Mouse (Mus musculus) liver, embryonic 16.5 days (tissue): ENCODE results near the gene Zfp408. TPM values are rescaled to one million over a fixed set of nuclear protein-coding genes. Genes with fewer than 3 reads are reported as not detected.

Experiments
- ATAC-seq: fragments of 200-750 bp; cut with Nextera tagmentation; 2 replicates; pipeline ENCODE4 v1.8.0; 2017; ENCODE audit warnings: low read depth, mild to moderate bottlenecking, moderate number of reproducible peaks, moderate library complexity
- H3K27ac ChIP-seq: fragments of 300-500 bp; sonication (generic); 2 replicates; pipeline ENCODE4 v1.5.1; 2014; ENCODE audit warnings: mild to moderate bottlenecking, low read length
- H3K27me3 ChIP-seq: fragments of 300-500 bp; sonication (generic); 2 replicates; pipeline ENCODE4 v1.6.1; 2014; ENCODE audit warnings: low read depth, low read length, mixed read lengths; ENCODE audit not compliant: control insufficient read depth, insufficient read depth
- H3K36me3 ChIP-seq: fragments of 300-500 bp; sonication (generic); 2 replicates; pipeline ENCODE4 v1.6.1; 2014; ENCODE audit warnings: mild to moderate bottlenecking; ENCODE audit not compliant: control insufficient read depth, insufficient read depth
- H3K4me1 ChIP-seq: fragments of 300-500 bp; sonication (generic); 2 replicates; pipeline ENCODE4 v1.6.1; 2014; ENCODE audit warnings: low read depth, low read length, mixed read lengths; ENCODE audit not compliant: control insufficient read depth
- H3K4me2 ChIP-seq: fragments of 300-500 bp; sonication (generic); 2 replicates; pipeline ENCODE4 v1.6.1; 2014; ENCODE audit warnings: low read depth, low read length, mixed read lengths
- H3K4me3 ChIP-seq: fragments of 300-500 bp; sonication (generic); 2 replicates; pipeline ENCODE4 v1.5.1; 2014; ENCODE audit warnings: low read depth, mild to moderate bottlenecking, low read length
- H3K9ac ChIP-seq: fragments of 300-500 bp; sonication (generic); 2 replicates; pipeline ENCODE4 v1.6.1; 2014; ENCODE audit warnings: low read depth, low read length
- H3K9me3 ChIP-seq: fragments of 300-500 bp; sonication (generic); replicated peaks from 2 replicates; pipeline ENCODE4 v1.6.1; 2016; ENCODE audit warnings: low read length; ENCODE audit not compliant: control insufficient read depth
- WGBS: fragments of 180-500 bp; shearing (Covaris S2); extraction: QIAGEN DNeasy Blood & Tissue Kit; methylation state at CpG from one replicate; pipeline ENCODE4 v1.1.7; 2014; ENCODE audit not compliant: insufficient replicate concordance; 5-methylcytosine and 5-hydroxymethylcytosine counted together
- polyA plus RNA-seq: library from polyadenylated mRNA; unstranded; fragments of >200 nt; fragmentation: Nextera tagmentation; extraction: Ambion mirVana; gene quantifications from 2 replicates; pipeline ENCODE4 v1.2.1, GENCODE M21; 2015

The Zfp408 gene
- polyA plus RNA-seq, 1 experiment from 2014 or later, result 3.3 TPM

DNA sequence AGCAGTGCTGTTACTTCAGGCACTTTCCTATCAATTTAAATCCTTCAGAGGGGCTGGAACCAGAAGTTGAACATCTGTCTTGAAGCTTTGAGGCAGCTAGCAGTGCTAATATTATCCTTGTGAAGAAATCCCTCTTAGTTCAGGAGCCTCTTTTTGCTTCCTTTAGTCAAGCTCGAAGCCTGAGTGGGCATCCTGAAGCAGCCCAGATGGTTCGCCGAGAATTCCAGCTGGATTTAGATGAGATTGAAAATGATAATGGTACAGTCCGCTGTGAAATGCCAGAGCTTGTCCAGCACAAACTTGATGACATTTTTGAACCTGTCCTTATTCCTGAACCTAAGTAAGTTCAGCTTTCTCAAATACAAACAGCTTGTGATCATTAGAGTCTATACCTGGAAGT lies 49.1 kb downstream of the Zfp408 start:
- no peaks in the 10 kb centered on the region for H3K4me1 ChIP-seq
- no peaks in the 10 kb centered on the region for H3K27me3 ChIP-seq
- no peak overlapping the region for H3K9ac ChIP-seq
- no peak overlapping the region for H3K27ac ChIP-seq
- H3K9me3 ChIP-seq, result no peaks in the 10 kb centered on the region
- 86% methylated on average over 4 of the region's 4 CpGs for WGBS
- no peak overlapping the region for H3K4me2 ChIP-seq
- H3K4me3 ChIP-seq, result no peak overlapping the region
- no peak for ATAC-seq
- peaks cover 61% of the 10 kb centered on the region for H3K36me3 ChIP-seq

Other genes with a start within 250 kb of the Zfp408 start
- 6.0 and 6.7 TPM in 2 replicates for gene 1110051M20Rik, start 205.1 kb downstream of the Zfp408 start, polyA plus RNA-seq
- 1.4 and 1.7 TPM in 2 replicates for gene Lrp4, start 192.3 kb downstream of the Zfp408 start, polyA plus RNA-seq
- 32.8 and 39.3 TPM in 2 replicates for gene Ckap5, start 123.0 kb downstream of the Zfp408 start, polyA plus RNA-seq
- gene F2, start 13.4 kb downstream of the Zfp408 start, polyA plus RNA-seq, result 541 and 638 TPM in 2 replicates
- 42.1 and 42.5 TPM in 2 replicates for gene Arhgap1, start 69 bp upstream of the Zfp408 start, polyA plus RNA-seq
- gene Atg13, start 60.8 kb upstream of the Zfp408 start, polyA plus RNA-seq, result 14.6 and 16.3 TPM in 2 replicates
- gene Harbi1, start 61.1 kb upstream of the Zfp408 start, polyA plus RNA-seq, result 7.9 and 9.1 TPM in 2 replicates
- 5.5 and 6.1 TPM in 2 replicates for gene Ambra1, start 80.3 kb upstream of the Zfp408 start, polyA plus RNA-seq